Mouse (Mus musculus) liver, adult 2 months (tissue): ENCODE measurements around the gene Cavin1.

Experiments
- CTCF ChIP-seq: fragments of 200-500 bp; IDR thresholded peaks from 2 replicates; pipeline ENCODE4 v1.5.1; 2011; ENCODE audit warnings: low read depth, low read length, control low read depth
- POLR2A ChIP-seq: fragments of 200-500 bp; IDR thresholded peaks from 2 replicates; pipeline ENCODE4 v1.6.1; 2011; ENCODE audit warnings: low read length, control low read depth; ENCODE audit not compliant: insufficient read depth; ENCODE audit errors: extremely low read depth

GRCm38 (mm10) chr11:100974381-100974970 lies 3.8 kb upstream of the Cavin1 start:
- TF ChIP-seq CTCF (no peak), POLR2A (no peak)
